Mouse (Mus musculus): ENCODE data around the gene Armcx5. TPM values are rescaled to one million over a fixed set of nuclear protein-coding genes. Genes with fewer than 3 reads are reported as not detected.

Armcx5 gene
- polyA plus RNA-seq, 1 experiment: 1.3 TPM

Other genes with a start within 250 kb of the Armcx5 start
- gene AV320801, start 248.1 kb upstream of the Armcx5 start, polyA plus RNA-seq (2012; rRNA removed): not detected in 2 replicates
- gene Nxf7, start 144.0 kb upstream of the Armcx5 start, polyA plus RNA-seq (2012; rRNA removed): not detected in 2 replicates
- gene Prame, start 115.0 kb upstream of the Armcx5 start, polyA plus RNA-seq (2012; rRNA removed): not detected in 2 replicates
- not detected in 2 replicates for gene Tcp11x2, start 48.9 kb upstream of the Armcx5 start, polyA plus RNA-seq (2012; rRNA removed)
- not detected in 2 replicates for gene Tmsb15a, start 17.5 kb upstream of the Armcx5 start, polyA plus RNA-seq (2012; rRNA removed)
- gene Gprasp1, start within 50 bp of the Armcx5 start, polyA plus RNA-seq (2012; rRNA removed): 11.5 and 11.7 TPM in 2 replicates
- 2.2 and 3.3 TPM in 2 replicates for gene Bhlhb9, start 54.9 kb downstream of the Armcx5 start, polyA plus RNA-seq (2012; rRNA removed)
- 1.3 and 1.7 TPM in 2 replicates for gene Gprasp2, start 96.3 kb downstream of the Armcx5 start, polyA plus RNA-seq (2012; rRNA removed)

Data from kidney, adult 2 months (tissue).